Mouse (Mus musculus) lung, adult 2 months (tissue): Measurements from ENCODE around the gene Kpna3. TPM values are rescaled to one million over a fixed set of nuclear protein-coding genes. Genes with fewer than 3 reads are reported as not detected.
"Not testable (repeated sequence)": the region's sequence is repeated elsewhere in the genome, so short reads cannot be mapped to it uniquely, and the experiment has no call there.

Experiments
- DNase-seq: peaks from one replicate; pipeline ENCODE4 v3.0.0; 2022
- H3K4me1 ChIP-seq: fragments of 200-500 bp; 2 replicates; pipeline ENCODE4 v1.6.1; 2011; ENCODE audit warnings: low read length; ENCODE audit not compliant: control insufficient read depth, insufficient read depth
- H3K4me3 ChIP-seq: fragments of 200-500 bp; replicated peaks from 2 replicates; pipeline ENCODE3; 2011; ENCODE audit warnings: low read depth, mild to moderate bottlenecking, control low read depth, low read length; ENCODE audit errors: extremely low read depth
- CTCF ChIP-seq: fragments of 200-500 bp; IDR thresholded peaks from 2 replicates; pipeline ENCODE4 v1.5.1; 2011; ENCODE audit warnings: mild to moderate bottlenecking, low read length, control low read depth; ENCODE audit not compliant: insufficient read depth
- POLR2A ChIP-seq: fragments of 200-500 bp; IDR thresholded peaks from 2 replicates; pipeline ENCODE4 v1.6.1; 2011; ENCODE audit warnings: low read depth, mild to moderate bottlenecking, control low read depth, low read length, borderline replicate concordance; ENCODE audit errors: extremely low read depth
- WGBS: fragments of 180-500 bp; shearing (Covaris S2); methylation state at CpG from one replicate; pipeline ENCODE4 v1.1.7; 2018; 5-methylcytosine and 5-hydroxymethylcytosine counted together
- polyA plus RNA-seq: library from polyadenylated mRNA; depleted of rRNA; stranded (reverse); fragments of >200 nt; gene quantifications from 2 replicates; pipeline ENCODE4 v1.2.3, GENCODE M21; 2012

Gene Kpna3
- polyA plus RNA-seq, 1 experiment = 6.3 TPM

DNA sequence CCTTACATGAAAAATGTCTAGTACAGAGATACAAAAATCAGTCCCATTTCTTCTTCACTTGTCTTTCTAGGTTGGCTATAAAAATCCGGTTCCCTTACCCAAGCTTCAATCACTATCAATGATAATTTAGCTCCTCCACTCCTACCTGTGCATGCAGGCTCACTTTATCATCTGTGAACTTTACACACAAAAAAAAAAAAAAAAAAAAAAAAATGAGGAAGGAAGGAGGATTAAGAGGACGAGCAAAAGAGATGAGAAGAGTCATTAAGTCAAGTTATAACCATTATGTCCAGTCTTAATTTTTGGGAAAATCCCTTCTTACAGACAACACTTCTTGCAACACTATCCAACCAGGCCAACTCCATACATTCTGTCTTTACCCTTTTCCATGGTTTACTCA, 2.8 kb downstream of the Kpna3 start:
- 77% methylated on average over 2 of the region's 2 CpGs for WGBS
- DNase-seq = no peak

GRCm38 (mm10) chr14:61428126-61428787, 11.4 kb downstream of the Kpna3 start:
- no peak overlapping the region for H3K4me3 ChIP-seq
- TF ChIP-seq POLR2A (no peak), CTCF (no peak)
- H3K4me1 ChIP-seq = no peaks in the 10 kb centered on the region; the same call in 1 of the 2 replicates
- no peak for DNase-seq
- 40% methylated on average over 3 of the region's 3 CpGs for WGBS

More for the DNA sequence above, 2.8 kb downstream of the Kpna3 start:
- Histone ChIP-seq H3K4me1 (peaks cover 3% of the 10 kb centered on the region), H3K4me3 (no peak overlapping the region)
- TF ChIP-seq CTCF (no peak), POLR2A (no peak)

- 27% methylated on average over 7 of the region's 8 CpGs for WGBS
- DNase-seq, H3K4me3 ChIP-seq: not testable (repeated sequence)
These were observed 12.6 kb downstream of the Kpna3 start for GRCm38 (mm10) chr14:61427095-61427494.

DNA sequence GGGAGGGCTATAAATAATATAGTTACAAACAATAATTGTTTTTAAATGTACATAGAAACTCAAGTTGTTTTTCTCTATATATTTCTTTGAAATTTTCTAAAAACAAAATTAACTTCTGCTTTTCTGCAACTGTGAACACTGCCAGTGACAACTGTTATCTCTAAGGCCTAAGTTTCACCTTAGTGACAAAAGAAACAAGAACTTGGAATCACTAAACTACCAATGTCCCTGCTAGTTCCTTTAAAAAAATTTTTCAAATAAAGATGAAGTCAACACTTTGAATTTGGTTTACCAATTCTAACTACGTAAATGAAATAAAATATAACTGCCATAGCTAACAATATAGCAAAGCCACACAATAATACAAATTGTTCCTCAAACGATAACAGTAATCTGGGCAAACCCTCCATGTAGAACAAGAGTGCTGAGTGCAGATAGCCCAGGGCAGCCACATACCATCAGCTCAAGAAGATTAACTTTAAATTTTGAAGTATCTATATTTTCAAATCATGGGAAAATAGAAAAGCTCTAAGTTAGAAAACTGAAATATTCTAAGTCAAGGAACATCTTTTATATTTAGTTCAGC, 14.5 kb downstream of the Kpna3 start:
- no peaks in the 10 kb centered on the region; the same call in 1 of the 2 replicates for H3K4me1 ChIP-seq
- no peak for DNase-seq
- TF ChIP-seq POLR2A (no peak), CTCF (no peak)
- 89% methylated on average over 2 of the region's 2 CpGs for WGBS
- no peak overlapping the region for H3K4me3 ChIP-seq

More at GRCm38 (mm10) chr14:61427095-61427494, 12.6 kb downstream of the Kpna3 start:
- H3K4me1 ChIP-seq = not testable (repeated sequence)

- WGBS = 56% methylated on average over 4 of the region's 4 CpGs
- no peak overlapping the region for H3K4me3 ChIP-seq
These were observed 24.0 kb downstream of the Kpna3 start for GRCm38 (mm10) chr14:61415719-61416118.

GRCm38 (mm10) chr14:61415311-61415710, 24.4 kb downstream of the Kpna3 start:
- WGBS = 76% methylated on average over 5 of the region's 5 CpGs
- no peak for DNase-seq
- no peak for TF ChIP-seq POLR2A
- TF ChIP-seq CTCF = no peak
- H3K4me1 ChIP-seq = peaks cover 4% of the 10 kb centered on the region
- no peak overlapping the region for H3K4me3 ChIP-seq

More at GRCm38 (mm10) chr14:61415719-61416118, 24.0 kb downstream of the Kpna3 start:
- H3K4me1 ChIP-seq = peaks cover 2% of the 10 kb centered on the region
- no peak for DNase-seq
- TF ChIP-seq POLR2A (no peak), CTCF (no peak)

DNA sequence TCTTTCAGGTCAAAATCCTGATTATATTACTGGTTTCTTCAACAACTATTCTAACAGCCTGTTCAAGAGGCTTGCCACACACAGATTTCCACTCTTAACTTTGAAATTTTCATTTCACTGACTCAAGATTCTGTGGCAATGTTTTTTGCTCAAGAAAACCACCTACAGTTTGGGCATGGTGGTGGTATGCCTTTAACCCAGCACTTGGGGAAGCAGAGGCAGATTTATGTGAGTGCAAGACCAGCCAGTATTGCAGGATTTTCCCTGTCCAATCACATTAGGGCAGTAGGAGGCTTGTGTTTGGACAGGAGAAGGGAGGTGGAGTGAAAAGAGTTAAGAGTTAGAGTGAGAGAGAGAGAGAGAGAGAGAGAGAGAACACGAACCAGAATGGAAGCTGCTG, 24.9 kb downstream of the Kpna3 start:
- peaks cover 8% of the 10 kb centered on the region for H3K4me1 ChIP-seq
- no peak overlapping the region for H3K4me3 ChIP-seq
- no peak for DNase-seq
- WGBS = 36% methylated on average over 1 of the region's 1 CpGs
- TF ChIP-seq CTCF = no peak
- TF ChIP-seq POLR2A = no peak

DNA sequence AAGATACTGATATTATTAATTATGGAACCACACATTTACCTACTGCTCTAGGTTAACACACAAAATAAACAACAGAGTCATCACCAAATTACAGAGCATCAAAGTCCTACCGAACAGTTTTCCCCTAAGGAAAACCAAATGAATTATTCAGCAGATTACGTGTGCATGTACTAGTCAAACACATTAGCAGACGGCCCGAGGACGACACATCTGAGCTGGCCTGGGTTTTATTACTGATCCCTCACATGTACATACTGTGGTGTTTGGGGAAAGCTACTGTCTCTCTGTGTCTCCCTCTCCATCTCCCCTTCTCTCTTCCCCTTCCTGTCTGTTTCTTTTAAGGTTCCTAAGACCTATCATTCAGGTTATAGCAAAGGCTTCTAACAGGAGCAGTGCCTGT, 25.5 kb downstream of the Kpna3 start:
- 78% methylated on average over 5 of the region's 5 CpGs for WGBS
- H3K4me3 ChIP-seq = no peak overlapping the region
- peaks cover 9% of the 10 kb centered on the region for H3K4me1 ChIP-seq
- no peak for DNase-seq
- TF ChIP-seq CTCF (no peak), POLR2A (no peak)

GRCm38 (mm10) chr14:61413686-61414085, 26.0 kb downstream of the Kpna3 start:
- no peak overlapping the region for H3K4me3 ChIP-seq
- TF ChIP-seq CTCF (no peak), POLR2A (no peak)
- DNase-seq = no peak
- WGBS = 59% methylated on average over 3 of the region's 3 CpGs
- H3K4me1 ChIP-seq = peaks cover 10% of the 10 kb centered on the region

DNA sequence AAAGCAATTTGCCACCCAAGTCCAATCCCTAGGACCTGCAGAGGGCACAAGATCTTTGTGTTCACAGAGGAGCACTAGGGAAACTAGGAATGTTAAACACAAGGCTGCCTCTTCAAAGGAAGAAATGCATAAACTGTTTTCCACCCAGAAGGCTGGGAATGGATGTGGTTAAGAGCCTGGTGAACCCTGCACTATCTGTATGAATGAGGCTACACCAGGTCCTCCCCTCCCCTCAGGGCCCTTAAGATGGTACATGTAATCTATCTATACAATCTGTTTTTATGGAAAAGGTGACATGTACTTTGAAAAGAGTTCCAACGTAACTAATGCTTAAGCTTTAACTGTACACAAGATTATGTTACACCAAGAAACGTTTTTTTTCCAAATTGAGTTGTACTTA, 29.7 kb downstream of the Kpna3 start:
- TF ChIP-seq POLR2A (no peak), CTCF (no peak)
- H3K4me3 ChIP-seq = no peak overlapping the region
- no peak for DNase-seq
- peaks cover 10% of the 10 kb centered on the region for H3K4me1 ChIP-seq
- WGBS = 40% methylated on average over 2 of the region's 2 CpGs

DNA sequence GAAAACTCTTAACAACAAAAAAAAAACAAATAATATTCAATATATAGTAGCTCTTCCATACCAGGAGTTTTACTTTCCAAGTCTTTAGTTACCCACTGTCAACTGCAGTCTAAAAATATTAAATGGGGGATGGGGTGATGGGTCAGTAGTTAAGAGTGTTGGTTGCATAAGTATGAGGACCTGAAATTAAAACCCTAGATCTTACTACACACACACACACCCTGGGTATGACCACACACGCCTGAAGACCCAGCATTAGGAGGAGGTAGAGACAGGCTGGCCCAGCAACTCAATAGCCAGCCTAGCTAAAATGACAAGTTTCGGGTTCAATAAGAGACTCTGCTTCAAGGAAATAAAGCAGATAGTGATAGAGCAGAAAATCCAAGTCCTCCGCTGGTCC, 32.6 kb downstream of the Kpna3 start:
- TF ChIP-seq POLR2A (no peak), CTCF (no peak)
- WGBS = 99% methylated on average over 3 of the region's 3 CpGs
- Histone ChIP-seq H3K4me3 (no peak overlapping the region), H3K4me1 (peaks cover 8% of the 10 kb centered on the region)
- no peak for DNase-seq
